Mouse (Mus musculus): Measurements from ENCODE around the gene Cir1.

The Cir1 gene

GRCm38 (mm10) chr2:73279271-73280038, 33.0 kb downstream of the Cir1 start:
- TF ChIP-seq GATA4 (IDR thresholded peaks at IDR 0.05; ENCODE audit: insufficient replicate concordance, low read length) = no peak

DNA sequence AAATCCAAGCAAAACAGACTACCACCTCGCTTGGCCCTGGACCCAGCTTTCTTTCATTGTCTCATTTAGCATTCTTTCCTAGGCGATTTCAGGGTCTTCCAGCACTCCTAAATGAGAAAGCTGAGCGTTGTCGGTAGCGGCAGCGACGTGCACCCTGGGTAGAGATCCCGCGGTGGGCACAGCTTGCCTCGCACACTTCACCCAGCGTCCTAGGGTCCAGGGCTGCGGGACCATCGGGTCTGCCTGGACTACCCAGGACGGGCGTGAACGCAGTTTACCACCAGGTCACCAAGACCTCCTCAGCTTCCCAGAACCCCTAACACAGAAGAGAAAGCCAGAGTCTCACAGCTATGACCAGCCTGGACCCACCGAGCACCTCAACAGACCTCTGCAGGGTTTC, 33.6 kb downstream of the Cir1 start:
- TF ChIP-seq GATA4 (IDR thresholded peaks at IDR 0.05; ENCODE audit: insufficient replicate concordance, low read length) = no peak

- no peak for TF ChIP-seq GATA4 (IDR thresholded peaks at IDR 0.05; ENCODE audit: insufficient replicate concordance, low read length)
Measured at GRCm38 (mm10) chr2:73278131-73278854, 34.2 kb downstream of the Cir1 start.

DNA sequence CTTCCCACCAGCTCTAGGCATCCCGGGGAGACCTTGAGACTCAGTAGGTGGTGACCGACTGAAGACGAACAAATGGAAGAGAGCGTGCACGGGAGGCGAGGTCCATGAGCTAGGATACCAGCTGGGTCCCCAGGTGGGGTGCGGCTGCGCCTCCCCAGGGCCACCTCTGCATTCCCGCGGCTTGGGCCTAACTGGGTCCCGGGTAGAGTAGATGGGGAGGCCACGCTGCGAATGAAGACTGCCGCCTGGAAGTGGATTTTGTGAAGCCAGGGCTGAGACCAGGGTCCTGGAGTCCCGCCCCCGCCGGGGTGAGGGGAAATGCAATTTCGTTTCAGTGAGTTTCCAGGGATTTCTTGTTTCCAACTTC, 34.8 kb downstream of the Cir1 start:
- TF ChIP-seq GATA4 (IDR thresholded peaks at IDR 0.05; ENCODE audit: insufficient replicate concordance, low read length) = no peak

GRCm38 (mm10) chr2:73277021-73277708, 35.3 kb downstream of the Cir1 start:
- no peak for TF ChIP-seq GATA4 (IDR thresholded peaks at IDR 0.05; ENCODE audit: insufficient replicate concordance, low read length)

- no peak for TF ChIP-seq GATA4 (IDR thresholded peaks at IDR 0.05; ENCODE audit: insufficient replicate concordance, low read length)
Measured at GRCm38 (mm10) chr2:73276141-73276571, 36.3 kb downstream of the Cir1 start.

DNA sequence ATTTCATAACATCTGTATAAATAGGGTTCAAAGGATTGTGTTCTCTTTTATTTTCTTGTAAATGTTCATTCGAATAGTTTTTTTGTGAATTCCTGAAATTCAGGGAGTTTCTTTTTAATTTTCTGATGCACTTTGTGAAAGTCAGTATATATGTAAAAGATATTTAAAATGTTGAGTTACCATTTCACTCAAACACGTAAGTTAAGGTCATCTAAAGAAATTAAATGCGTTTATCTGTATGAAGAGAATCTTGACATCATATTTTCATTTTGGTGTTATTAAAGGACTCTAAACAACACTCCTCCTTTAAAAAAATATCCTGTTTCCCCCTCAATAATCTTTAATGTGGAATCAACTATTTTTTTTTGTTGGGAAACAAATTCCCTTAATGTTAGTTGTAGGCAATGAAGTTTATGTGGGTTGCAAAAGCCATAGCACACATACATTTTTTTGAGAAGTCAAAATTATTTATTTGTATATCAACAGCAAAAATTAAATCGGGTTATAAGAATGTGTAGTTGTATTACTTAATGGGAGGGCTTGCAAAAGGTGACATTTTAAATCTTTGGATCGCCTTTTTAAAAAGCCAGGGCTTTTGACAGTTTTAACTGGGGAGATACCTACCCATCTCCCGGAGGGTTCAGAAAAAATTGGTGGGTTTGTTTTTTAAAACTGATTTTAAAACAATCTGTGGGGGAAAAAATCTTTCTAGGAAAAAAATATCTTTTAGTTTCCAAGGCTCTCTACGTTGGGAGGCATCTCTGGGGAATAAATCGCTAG, 37.0 kb downstream of the Cir1 start:
- TF ChIP-seq GATA4 (IDR thresholded peaks at IDR 0.05; ENCODE audit: insufficient replicate concordance, low read length) = no peak

DNA sequence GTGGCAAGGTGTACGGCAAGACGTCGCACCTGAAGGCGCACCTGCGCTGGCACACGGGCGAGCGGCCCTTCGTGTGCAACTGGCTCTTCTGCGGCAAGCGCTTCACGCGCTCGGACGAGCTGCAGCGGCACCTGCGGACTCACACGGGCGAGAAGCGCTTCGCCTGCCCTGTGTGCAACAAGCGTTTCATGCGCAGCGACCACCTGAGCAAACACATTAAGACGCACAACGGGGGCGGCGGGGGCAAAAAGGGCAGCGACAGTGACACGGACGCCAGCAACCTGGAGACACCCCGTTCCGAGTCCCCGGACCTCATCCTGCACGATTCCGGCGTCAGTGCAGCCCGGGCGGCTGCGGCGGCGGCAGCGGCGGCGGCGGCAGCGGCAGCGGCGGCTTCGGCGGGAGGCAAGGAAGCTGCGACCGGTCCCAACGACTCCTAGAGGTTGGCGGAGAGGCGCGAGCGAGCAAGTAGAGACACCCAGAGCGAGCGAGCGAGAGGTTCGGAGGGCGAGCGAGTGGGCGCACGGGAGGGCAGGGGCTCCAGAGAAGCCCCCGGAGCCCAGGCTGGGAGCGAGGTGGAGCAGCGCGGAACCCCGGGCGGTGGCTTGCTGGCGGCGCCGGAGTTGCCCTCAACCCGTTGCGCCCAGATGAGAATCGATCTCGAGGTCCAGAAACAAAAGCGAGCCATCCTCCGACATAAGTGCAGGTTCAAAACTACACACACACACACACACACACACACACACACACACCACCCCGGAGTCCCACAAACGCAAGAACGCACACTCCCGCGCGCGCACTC, 38.2 kb downstream of the Cir1 start:
- TF ChIP-seq GATA4 (IDR thresholded peaks at IDR 0.05; ENCODE audit: insufficient replicate concordance, low read length) = no peak

DNA sequence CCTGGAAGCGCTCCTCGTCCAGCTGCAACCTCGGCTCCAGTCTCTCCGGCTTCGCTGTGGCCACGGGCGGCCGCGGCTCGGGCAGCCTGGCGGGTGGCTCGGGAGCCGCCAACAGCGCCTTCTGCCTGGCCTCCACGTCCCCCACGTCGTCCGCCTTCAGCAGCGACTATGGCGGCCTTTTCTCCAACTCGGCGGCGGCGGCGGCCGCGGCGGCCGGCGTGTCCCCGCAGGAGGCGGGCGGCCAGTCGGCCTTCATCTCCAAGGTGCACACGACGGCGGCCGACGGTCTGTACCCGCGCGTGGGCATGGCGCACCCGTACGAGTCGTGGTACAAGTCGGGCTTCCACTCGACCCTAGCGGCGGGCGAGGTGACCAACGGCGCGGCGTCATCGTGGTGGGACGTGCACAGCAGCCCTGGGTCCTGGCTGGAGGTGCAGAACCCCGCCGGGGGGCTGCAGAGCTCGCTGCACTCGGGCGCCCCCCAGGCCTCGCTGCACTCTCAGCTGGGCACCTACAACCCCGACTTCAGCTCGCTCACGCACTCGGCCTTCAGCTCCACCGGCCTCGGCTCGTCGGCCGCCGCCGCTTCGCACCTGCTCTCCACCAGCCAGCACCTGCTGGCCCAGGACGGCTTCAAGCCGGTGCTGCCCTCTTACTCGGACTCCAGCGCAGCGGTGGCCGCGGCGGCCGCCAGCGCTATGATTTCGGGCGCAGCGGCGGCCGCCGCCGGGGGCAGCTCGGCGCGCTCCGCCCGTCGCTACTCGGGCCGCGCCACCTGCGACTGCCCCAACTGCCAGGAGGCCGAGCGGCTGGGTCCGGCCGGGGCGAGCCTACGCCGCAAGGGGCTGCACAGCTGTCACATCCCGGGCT, 39.0 kb downstream of the Cir1 start:
- no peak for TF ChIP-seq GATA4 (IDR thresholded peaks at IDR 0.05; ENCODE audit: insufficient replicate concordance, low read length)

GRCm38 (mm10) chr2:73272351-73273248, 39.9 kb downstream of the Cir1 start:
- TF ChIP-seq GATA4 (IDR thresholded peaks at IDR 0.05; ENCODE audit: insufficient replicate concordance, low read length) = no peak

DNA sequence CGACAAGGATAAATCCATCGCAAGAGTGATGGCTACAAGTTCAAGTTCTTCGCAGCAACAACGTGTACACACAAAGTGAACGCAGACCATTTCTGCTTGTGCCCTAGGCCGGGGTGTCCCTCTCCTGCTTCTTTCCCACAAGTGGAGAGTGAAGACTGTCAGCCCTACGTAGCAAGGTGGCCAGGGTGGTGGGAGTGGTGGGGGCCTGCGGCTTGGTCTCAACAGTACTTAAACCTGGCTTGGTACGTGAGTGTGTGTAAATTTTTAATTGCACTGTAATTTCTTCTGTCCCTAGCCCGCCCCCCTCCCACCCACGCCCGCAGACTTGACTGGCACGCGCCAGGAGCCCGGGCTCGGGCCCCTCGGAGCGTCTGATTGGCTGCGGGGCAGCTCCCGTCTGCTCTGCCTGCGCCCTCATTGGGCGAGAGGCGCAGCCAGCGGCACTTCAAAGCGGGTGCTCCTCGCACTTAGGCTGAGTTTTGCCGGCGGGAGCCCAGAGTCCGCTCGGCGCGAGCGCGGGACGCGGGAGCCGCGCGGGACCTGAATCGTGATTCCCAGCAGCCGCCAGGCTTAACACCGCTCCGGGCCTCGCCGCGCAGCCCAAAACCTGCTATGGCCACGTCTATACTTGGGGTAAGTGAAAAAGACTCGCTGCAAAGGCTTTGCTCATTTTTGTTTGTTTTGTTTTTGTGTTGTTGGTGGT, 40.9 kb downstream of the Cir1 start, which contains the start of gene Sp9:
TSS of gene Sp9 (plus strand) at position 467 of the 703 bp plus-strand sequence.
- TF ChIP-seq GATA4 (IDR thresholded peaks at IDR 0.05; ENCODE audit: insufficient replicate concordance, low read length) = no peak

All from liver, adult (tissue).